Mouse (Mus musculus) spleen, adult 2 months (tissue): ENCODE results near the gene Aatk. TPM values are rescaled to one million over a fixed set of nuclear protein-coding genes. Genes with fewer than 3 reads are reported as not detected.

Source experiments
- DNase-seq, 2 experiments: peaks; one replicate each; pipeline versions ENCODE4 v3.0.0 to v3.0.0-alpha.2; 2012 to 2021; ENCODE audit warnings: low spot score in 2 of 2, low read depth in 1 of 2
- H3K27ac ChIP-seq: fragments of 200-500 bp; 2 replicates; pipeline ENCODE4 v1.5.1; 2012; ENCODE audit warnings: low read length, inconsistent platforms; ENCODE audit not compliant: insufficient read depth
- H3K27me3 ChIP-seq: fragments of 200-500 bp; 2 replicates; pipeline ENCODE4 v1.6.1; 2012; ENCODE audit warnings: mild to moderate bottlenecking, moderate library complexity, low read length, inconsistent platforms; ENCODE audit not compliant: control insufficient read depth, insufficient read depth
- H3K36me3 ChIP-seq: fragments of 200-500 bp; 2 replicates; pipeline ENCODE4 v1.6.1; 2012; ENCODE audit warnings: mild to moderate bottlenecking, low read length, inconsistent platforms; ENCODE audit not compliant: control insufficient read depth, insufficient read depth
- H3K4me1 ChIP-seq: fragments of 200-500 bp; 2 replicates; pipeline ENCODE4 v1.6.1; 2011; ENCODE audit warnings: inconsistent platforms; ENCODE audit not compliant: control insufficient read depth, insufficient read depth, insufficient read length
- H3K4me3 ChIP-seq: fragments of 200-500 bp; 2 replicates; pipeline ENCODE4 v1.5.1; 2011; ENCODE audit warnings: mild to moderate bottlenecking, inconsistent platforms; ENCODE audit not compliant: insufficient read depth, insufficient read length; ENCODE audit errors: extremely low read depth
- CTCF ChIP-seq: fragments of 200-500 bp; IDR thresholded peaks from 2 replicates; pipeline ENCODE4 v1.5.1; 2011; ENCODE audit warnings: mild to moderate bottlenecking, inconsistent platforms; ENCODE audit not compliant: insufficient read depth, insufficient read length, insufficient replicate concordance; ENCODE audit errors: extremely low read depth
- POLR2A ChIP-seq: fragments of 200-500 bp; IDR thresholded peaks from 2 replicates; pipeline ENCODE4 v1.6.1; 2011; ENCODE audit warnings: low read depth, low read length, inconsistent platforms
- WGBS: fragments of 180-500 bp; shearing (Covaris S2); methylation state at CpG from one replicate; pipeline ENCODE4 v1.1.7; 2018; 5-methylcytosine and 5-hydroxymethylcytosine counted together
- polyA plus RNA-seq: library from polyadenylated mRNA; depleted of rRNA; stranded (reverse); fragments of >200 nt; gene quantifications from 2 replicates; pipeline ENCODE4 v1.2.3, GENCODE M21; 2012

Aatk gene
- polyA plus RNA-seq, 1 experiment: 7.4 TPM

GRCm38 (mm10) chr11:120032052-120032451 lies 14.9 kb downstream of the Aatk start:
- no peaks in the 10 kb centered on the region for H3K4me1 ChIP-seq
- H3K4me3 ChIP-seq: no peak overlapping the region

GRCm38 (mm10) chr11:120030145-120030901 lies 16.6 kb downstream of the Aatk start:
- no peaks in the 10 kb centered on the region for H3K36me3 ChIP-seq
- no peak for DNase-seq
- H3K4me1 ChIP-seq: no peaks in the 10 kb centered on the region
- no peaks in the 10 kb centered on the region for H3K27me3 ChIP-seq
- 42% methylated on average over 10 of the region's 10 CpGs for WGBS
- no peak overlapping the region for H3K27ac ChIP-seq
- H3K4me3 ChIP-seq: no peak overlapping the region
- TF ChIP-seq CTCF: peak; percentile 24; the same call in 1 of the 2 replicates
- TF ChIP-seq POLR2A: no peak

More at GRCm38 (mm10) chr11:120032052-120032451, 14.9 kb downstream of the Aatk start:
- Histone ChIP-seq H3K27me3 (no peaks in the 10 kb centered on the region), H3K27ac (no peak overlapping the region), H3K36me3 (no peaks in the 10 kb centered on the region)
- WGBS: 91% methylated on average over 8 of the region's 8 CpGs
- DNase-seq: no peak
- TF ChIP-seq POLR2A (no peak), CTCF (no peak)

- Histone ChIP-seq H3K27me3 (no peaks in the 10 kb centered on the region), H3K4me3 (no peak overlapping the region), H3K27ac (no peak overlapping the region), H3K36me3 (no peaks in the 10 kb centered on the region), H3K4me1 (no peaks in the 10 kb centered on the region)
- no peak for TF ChIP-seq POLR2A
- TF ChIP-seq CTCF: no peak
- DNase-seq: no peak
- 74% methylated on average over 9 of the region's 9 CpGs for WGBS
Observed at GRCm38 (mm10) chr11:120029431-120030144, 17.4 kb downstream of the Aatk start.

- Histone ChIP-seq H3K27ac (no peak overlapping the region), H3K4me1 (no peaks in the 10 kb centered on the region), H3K27me3 (no peaks in the 10 kb centered on the region), H3K4me3 (no peak overlapping the region), H3K36me3 (no peaks in the 10 kb centered on the region)
- TF ChIP-seq POLR2A: no peak
- no peak for TF ChIP-seq CTCF
- WGBS: 84% methylated on average over 18 of the region's 18 CpGs
- no peak for DNase-seq
Observed at GRCm38 (mm10) chr11:120028319-120029092, 18.5 kb downstream of the Aatk start.

GRCm38 (mm10) chr11:120026941-120027340 lies 20.0 kb downstream of the Aatk start:
- 88% methylated on average over 3 of the region's 3 CpGs for WGBS

GRCm38 (mm10) chr11:120022841-120023240 lies 24.1 kb downstream of the Aatk start:
- Histone ChIP-seq H3K4me3 (no peak overlapping the region), H3K4me1 (no peaks in the 10 kb centered on the region), H3K27ac (no peak overlapping the region), H3K27me3 (no peaks in the 10 kb centered on the region), H3K36me3 (no peaks in the 10 kb centered on the region)
- 73% methylated on average over 12 of the region's 12 CpGs for WGBS
- no peak for TF ChIP-seq POLR2A
- TF ChIP-seq CTCF: no peak
- DNase-seq: no peak

More at GRCm38 (mm10) chr11:120026941-120027340, 20.0 kb downstream of the Aatk start:
- H3K27me3 ChIP-seq: no peaks in the 10 kb centered on the region
- H3K27ac ChIP-seq: no peak overlapping the region
- DNase-seq: no peak
- no peak for TF ChIP-seq CTCF
- TF ChIP-seq POLR2A: no peak
- H3K4me3 ChIP-seq: no peak overlapping the region
- H3K4me1 ChIP-seq: no peaks in the 10 kb centered on the region
- no peaks in the 10 kb centered on the region for H3K36me3 ChIP-seq

GRCm38 (mm10) chr11:120022216-120022615 lies 24.8 kb downstream of the Aatk start:
- WGBS: 87% methylated on average over 8 of the region's 8 CpGs
- DNase-seq: no peak
- H3K27me3 ChIP-seq: no peaks in the 10 kb centered on the region
- H3K27ac ChIP-seq: no peak overlapping the region
- H3K4me1 ChIP-seq: no peaks in the 10 kb centered on the region
- H3K4me3 ChIP-seq: no peak overlapping the region
- no peaks in the 10 kb centered on the region for H3K36me3 ChIP-seq
- TF ChIP-seq POLR2A (no peak), CTCF (no peak)
